Mouse (Mus musculus) midbrain, embryonic 16.5 days (tissue): Measurements from ENCODE around the gene Sct. TPM values are rescaled to one million over a fixed set of nuclear protein-coding genes. Genes with fewer than 3 reads are reported as not detected.

ENCODE experiments used
- polyA plus RNA-seq: library from polyadenylated mRNA; unstranded; fragments of >200 nt; fragmentation: Nextera tagmentation; extraction: Ambion mirVana; gene quantifications from 2 replicates; pipeline ENCODE4 v1.2.1, GENCODE M21; 2015

The Sct gene
- polyA plus RNA-seq, 1 experiment from 2014 or later: 2.8 TPM

Other genes starting within 250 kb of the Sct start
- gene B4galnt4, start 218.0 kb downstream of the Sct start, polyA plus RNA-seq: 59.5 and 65.7 TPM in 2 replicates
- gene Pkp3, start 200.9 kb downstream of the Sct start, polyA plus RNA-seq: 0.06 TPM in 1 of 2 replicates, not detected in the other
- 1.7 and 2.0 TPM in 2 replicates for gene Sigirr, start 178.6 kb downstream of the Sct start, polyA plus RNA-seq
- gene Ano9, start 161.3 kb downstream of the Sct start, polyA plus RNA-seq: 0.28 and 0.42 TPM in 2 replicates
- 81.6 and 82.6 TPM in 2 replicates for gene Ptdss2, start 156.8 kb downstream of the Sct start, polyA plus RNA-seq
- 35.3 and 37.8 TPM in 2 replicates for gene Rnh1, start 106.3 kb downstream of the Sct start, polyA plus RNA-seq
- 139 and 144 TPM in 2 replicates for gene Hras, start 85.1 kb downstream of the Sct start, polyA plus RNA-seq
- 11.5 and 12.7 TPM in 2 replicates for gene Lrrc56, start 85.0 kb downstream of the Sct start, polyA plus RNA-seq
- 0.23 and 0.81 TPM in 2 replicates for gene Lmntd2, start 65.1 kb downstream of the Sct start, polyA plus RNA-seq
- 19.8 and 21.2 TPM in 2 replicates for gene Rassf7, start 63.3 kb downstream of the Sct start, polyA plus RNA-seq
- gene Phrf1, start 50.3 kb downstream of the Sct start, polyA plus RNA-seq: 68.0 and 72.3 TPM in 2 replicates
- gene Irf7, start 12.7 kb downstream of the Sct start, polyA plus RNA-seq: 1.4 and 1.5 TPM in 2 replicates
- gene Cdhr5, start 2.3 kb downstream of the Sct start, polyA plus RNA-seq: not detected in 2 replicates
- gene Drd4, start 12.9 kb upstream of the Sct start, polyA plus RNA-seq: 0.58 and 1.2 TPM in 2 replicates
- 211 and 237 TPM in 2 replicates for gene Deaf1, start 48.6 kb upstream of the Sct start, polyA plus RNA-seq
- gene Tmem80, start 48.6 kb upstream of the Sct start, polyA plus RNA-seq: 53.1 and 54.7 TPM in 2 replicates
- 0.61 and 1.0 TPM in 2 replicates for gene Eps8l2, start 59.7 kb upstream of the Sct start, polyA plus RNA-seq
- gene Taldo1, start 113.1 kb upstream of the Sct start, polyA plus RNA-seq: 291 and 309 TPM in 2 replicates
- 48.5 and 54.9 TPM in 2 replicates for gene Gatd1, start 135.0 kb upstream of the Sct start, polyA plus RNA-seq
- 109 and 151 TPM in 2 replicates for gene Cend1, start 150.4 kb upstream of the Sct start, polyA plus RNA-seq
- gene Slc25a22, start 158.8 kb upstream of the Sct start, polyA plus RNA-seq: 108 and 121 TPM in 2 replicates
- gene Pidd1, start 164.9 kb upstream of the Sct start, polyA plus RNA-seq: 2.4 and 2.5 TPM in 2 replicates
- gene Rplp2, start 168.2 kb upstream of the Sct start, polyA plus RNA-seq: 607 and 649 TPM in 2 replicates
- 16.9 and 17.7 TPM in 2 replicates for gene Pnpla2, start 176.1 kb upstream of the Sct start, polyA plus RNA-seq
- 6.6 and 7.1 TPM in 2 replicates for gene Cracr2b, start 182.0 kb upstream of the Sct start, polyA plus RNA-seq
- 17.1 and 17.5 TPM in 2 replicates for gene Cd151, start 188.3 kb upstream of the Sct start, polyA plus RNA-seq
- gene Polr2l, start 196.0 kb upstream of the Sct start, polyA plus RNA-seq: 73.3 and 74.0 TPM in 2 replicates
- gene Tspan4, start 196.1 kb upstream of the Sct start, polyA plus RNA-seq: 45.8 and 49.1 TPM in 2 replicates